Mouse (Mus musculus) cerebellum, adult (tissue): Measurements from ENCODE around the gene Nol6.
"Not testable (repeated sequence)": the region's sequence is repeated elsewhere in the genome, so short reads cannot be mapped to it uniquely, and the experiment has no call there.

Source experiments
- ATAC-seq: cut with Nextera tagmentation; 2 replicates; pipeline ENCODE4 v1.9.2; 2017; ENCODE audit warnings: mild to moderate bottlenecking, moderate library complexity, mixed read lengths; ENCODE audit not compliant: insufficient number of reproducible peaks, low FRiP score, low TSS enrichment

Nol6 gene

GRCm38 (mm10) chr4:41087459-41088298 lies 36.6 kb downstream of the Nol6 start:
- ATAC-seq = no peak

GRCm38 (mm10) chr4:41086947-41087346 lies 37.3 kb downstream of the Nol6 start:
- no peak for ATAC-seq

GRCm38 (mm10) chr4:41084819-41085218 lies 39.4 kb downstream of the Nol6 start:
- no peak for ATAC-seq

GRCm38 (mm10) chr4:41082803-41083202 lies 41.5 kb downstream of the Nol6 start:
- not testable (repeated sequence) for ATAC-seq

- no peak for ATAC-seq
These were observed 42.5 kb downstream of the Nol6 start for GRCm38 (mm10) chr4:41081733-41082132.

- no peak for ATAC-seq
These were observed 45.5 kb downstream of the Nol6 start for GRCm38 (mm10) chr4:41078726-41079125.

GRCm38 (mm10) chr4:41074461-41074860 lies 49.8 kb downstream of the Nol6 start:
- ATAC-seq = no peak

GRCm38 (mm10) chr4:41073008-41073817 lies 51.0 kb downstream of the Nol6 start:
- no peak for ATAC-seq

GRCm38 (mm10) chr4:41071500-41072429 lies 52.5 kb downstream of the Nol6 start:
- ATAC-seq = no peak

- ATAC-seq = no peak
These were observed 59.1 kb downstream of the Nol6 start for GRCm38 (mm10) chr4:41065196-41065595.
